Mouse (Mus musculus): ENCODE measurements at regions not wholly inside any gene's neighbourhood (a gene's known extent, or its start where the extent isn't known, plus 50 kb on each side); places are given as distances from the start of the nearest gene placed in this dataset.

- Histone ChIP-seq H3K27me3 (ENCODE audit: insufficient read depth, low read length) (no peaks in the 10 kb centered on the region), H3K36me3 (ENCODE audit: insufficient read depth, low read length) (no peaks in the 10 kb centered on the region), H3K9me3 (ENCODE audit: low read length) (no peaks in the 10 kb centered on the region), H3K4me3 (replicated peaks; ENCODE audit: low read length) (no peak overlapping the region), H3K4me1 (replicated peaks; ENCODE audit: low read depth, low read length) (peaks cover 14% of the 10 kb centered on the region)
- TF ChIP-seq CTCF (conservative IDR thresholded peaks at IDR 0.05; ENCODE audit: low read length), result no peak
- TF ChIP-seq NANOG (IDR thresholded peaks at IDR 0.05; ENCODE audit: borderline replicate concordance, low read length), result peak; percentile 78
Observed at GRCm38 (mm10) chrX:11745911-11746310, 414.2 kb downstream of the Bcor start.

GRCm38 (mm10) chrX:11747386-11748121, 412.6 kb downstream of the Bcor start:
- Histone ChIP-seq H3K4me1 (replicated peaks; ENCODE audit: low read depth, low read length) (peaks cover 14% of the 10 kb centered on the region), H3K4me3 (replicated peaks; ENCODE audit: low read length) (no peak overlapping the region), H3K36me3 (ENCODE audit: insufficient read depth, low read length) (no peaks in the 10 kb centered on the region), H3K27me3 (ENCODE audit: insufficient read depth, low read length) (no peaks in the 10 kb centered on the region), H3K9me3 (ENCODE audit: low read length) (no peaks in the 10 kb centered on the region)
- TF ChIP-seq POU5F1 (IDR thresholded peaks at IDR 0.05; ENCODE audit: borderline replicate concordance, low read length), result no peak

GRCm38 (mm10) chrX:11748278-11748677, 411.9 kb downstream of the Bcor start:
- Histone ChIP-seq H3K9me3 (ENCODE audit: low read length) (no peaks in the 10 kb centered on the region), H3K27me3 (ENCODE audit: insufficient read depth, low read length) (no peaks in the 10 kb centered on the region), H3K4me1 (replicated peaks; ENCODE audit: low read depth, low read length) (peaks cover 17% of the 10 kb centered on the region), H3K36me3 (ENCODE audit: insufficient read depth, low read length) (no peaks in the 10 kb centered on the region), H3K4me3 (replicated peaks; ENCODE audit: low read length) (no peak overlapping the region)
- TF ChIP-seq POU5F1 (IDR thresholded peaks at IDR 0.05; ENCODE audit: borderline replicate concordance, low read length) (no peak), CTCF (conservative IDR thresholded peaks at IDR 0.05; ENCODE audit: low read length) (no peak), NANOG (IDR thresholded peaks at IDR 0.05; ENCODE audit: borderline replicate concordance, low read length) (no peak)

- H3K4me3 ChIP-seq (replicated peaks; ENCODE audit: low read length), result no peak overlapping the region
- H3K36me3 ChIP-seq (ENCODE audit: insufficient read depth, low read length), result no peaks in the 10 kb centered on the region
- H3K4me1 ChIP-seq (replicated peaks; ENCODE audit: low read depth, low read length), result peaks cover 3% of the 10 kb centered on the region; the same call in 1 of the 2 replicates
- no peaks in the 10 kb centered on the region for H3K27me3 ChIP-seq (ENCODE audit: insufficient read depth, low read length)
- H3K9me3 ChIP-seq (ENCODE audit: low read length), result no peaks in the 10 kb centered on the region
- TF ChIP-seq NANOG (IDR thresholded peaks at IDR 0.05; ENCODE audit: borderline replicate concordance, low read length) (no peak), POU5F1 (IDR thresholded peaks at IDR 0.05; ENCODE audit: borderline replicate concordance, low read length) (no peak), CTCF (conservative IDR thresholded peaks at IDR 0.05; ENCODE audit: low read length) (no peak)
Observed at GRCm38 (mm10) chrX:11752513-11752912, 407.6 kb downstream of the Bcor start.

GRCm38 (mm10) chrX:11752973-11753590, 407.1 kb downstream of the Bcor start:
- TF ChIP-seq NANOG (IDR thresholded peaks at IDR 0.05; ENCODE audit: borderline replicate concordance, low read length), result no peak
- no peak for TF ChIP-seq CTCF (conservative IDR thresholded peaks at IDR 0.05; ENCODE audit: low read length)
- no peak for TF ChIP-seq POU5F1 (IDR thresholded peaks at IDR 0.05; ENCODE audit: borderline replicate concordance, low read length)
- no peaks in the 10 kb centered on the region for H3K36me3 ChIP-seq (ENCODE audit: insufficient read depth, low read length)
- no peaks in the 10 kb centered on the region for H3K27me3 ChIP-seq (ENCODE audit: insufficient read depth, low read length)
- no peak overlapping the region for H3K4me3 ChIP-seq (replicated peaks; ENCODE audit: low read length)
- no peaks in the 10 kb centered on the region for H3K9me3 ChIP-seq (ENCODE audit: low read length)
- peaks cover 3% of the 10 kb centered on the region; the same call in 1 of the 2 replicates for H3K4me1 ChIP-seq (replicated peaks; ENCODE audit: low read depth, low read length)

GRCm38 (mm10) chrX:11755046-11755445, 405.1 kb downstream of the Bcor start:
- Histone ChIP-seq H3K4me3 (replicated peaks; ENCODE audit: low read length) (no peak overlapping the region), H3K36me3 (ENCODE audit: insufficient read depth, low read length) (no peaks in the 10 kb centered on the region), H3K4me1 (replicated peaks; ENCODE audit: low read depth, low read length) (peaks cover 3% of the 10 kb centered on the region; the same call in 1 of the 2 replicates), H3K27me3 (ENCODE audit: insufficient read depth, low read length) (no peaks in the 10 kb centered on the region), H3K9me3 (ENCODE audit: low read length) (no peaks in the 10 kb centered on the region)
- no peak for TF ChIP-seq POU5F1 (IDR thresholded peaks at IDR 0.05; ENCODE audit: borderline replicate concordance, low read length)
- TF ChIP-seq CTCF (conservative IDR thresholded peaks at IDR 0.05; ENCODE audit: low read length), result no peak
- TF ChIP-seq NANOG (IDR thresholded peaks at IDR 0.05; ENCODE audit: borderline replicate concordance, low read length), result no peak

- TF ChIP-seq POU5F1 (IDR thresholded peaks at IDR 0.05; ENCODE audit: borderline replicate concordance, low read length) (no peak), NANOG (IDR thresholded peaks at IDR 0.05; ENCODE audit: borderline replicate concordance, low read length) (no peak), CTCF (conservative IDR thresholded peaks at IDR 0.05; ENCODE audit: low read length) (no peak)
- H3K27me3 ChIP-seq (ENCODE audit: insufficient read depth, low read length), result no peaks in the 10 kb centered on the region
- H3K4me1 ChIP-seq (replicated peaks; ENCODE audit: low read depth, low read length), result no peaks in the 10 kb centered on the region
- peaks cover 4% of the 10 kb centered on the region for H3K9me3 ChIP-seq (ENCODE audit: low read length)
- no peaks in the 10 kb centered on the region for H3K36me3 ChIP-seq (ENCODE audit: insufficient read depth, low read length)
- H3K4me3 ChIP-seq (replicated peaks; ENCODE audit: low read length), result no peak overlapping the region
Observed at GRCm38 (mm10) chrX:11763351-11764082, 396.6 kb downstream of the Bcor start.

GRCm38 (mm10) chrX:11776236-11776899, 383.8 kb downstream of the Bcor start:
- Histone ChIP-seq H3K4me1 (replicated peaks; ENCODE audit: low read depth, low read length) (no peaks in the 10 kb centered on the region; the same call in 1 of the 2 replicates), H3K27me3 (ENCODE audit: insufficient read depth, low read length) (no peaks in the 10 kb centered on the region), H3K36me3 (ENCODE audit: insufficient read depth, low read length) (no peaks in the 10 kb centered on the region), H3K9me3 (ENCODE audit: low read length) (no peaks in the 10 kb centered on the region), H3K4me3 (replicated peaks; ENCODE audit: low read length) (no peak overlapping the region)
- TF ChIP-seq NANOG (IDR thresholded peaks at IDR 0.05; ENCODE audit: borderline replicate concordance, low read length) (no peak), POU5F1 (IDR thresholded peaks at IDR 0.05; ENCODE audit: borderline replicate concordance, low read length) (no peak), CTCF (conservative IDR thresholded peaks at IDR 0.05; ENCODE audit: low read length) (no peak)
